Mouse (Mus musculus) heart, adult 9 months (tissue): ENCODE measurements at regions not wholly inside any gene's neighbourhood (a gene's known extent, or its start where the extent isn't known, plus 50 kb on each side); places are given as distances from the start of the nearest gene placed in this dataset.
A peak's percentile ranks its signal among the peaks of the same experiment; 100 is the strongest.

Source experiments
- DNase-seq, 2 experiments: peaks; one replicate each; pipeline ENCODE4 v3.0.0; 2022; ENCODE audit warnings: low spot score in 2 of 2

DNA sequence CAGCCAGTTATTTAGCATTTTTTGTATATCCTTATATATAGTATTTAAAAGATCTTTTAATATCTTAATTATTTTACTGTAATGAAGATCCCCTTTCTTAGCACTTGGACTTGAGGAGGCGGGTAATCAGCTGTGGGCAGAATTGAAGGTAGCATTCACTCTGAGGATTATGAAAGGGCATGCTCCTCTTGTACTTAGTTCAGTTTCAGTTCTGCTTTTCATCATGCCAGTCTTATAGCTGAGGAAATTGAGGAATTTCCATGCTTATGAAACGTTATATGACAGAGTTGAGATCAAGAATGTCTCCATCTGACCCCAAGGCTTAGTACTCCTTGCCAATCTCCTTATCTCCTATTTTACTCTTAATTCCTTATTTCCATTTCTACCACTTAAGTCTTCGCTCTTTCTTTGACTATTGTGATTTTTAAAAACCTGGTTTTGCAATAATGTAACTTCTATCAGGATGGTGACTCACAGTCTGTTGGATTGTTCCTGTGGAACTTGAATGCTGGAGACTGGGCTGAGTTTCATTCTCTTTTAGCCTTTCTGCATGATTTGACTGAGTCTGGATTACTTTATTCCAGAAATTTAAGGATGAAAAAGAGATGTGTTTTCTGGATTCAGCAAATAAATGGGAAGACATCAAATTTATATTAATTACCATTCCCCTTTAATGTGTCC is 133.6 kb downstream of the Papss1 start:
- DNase-seq: no peak

DNA sequence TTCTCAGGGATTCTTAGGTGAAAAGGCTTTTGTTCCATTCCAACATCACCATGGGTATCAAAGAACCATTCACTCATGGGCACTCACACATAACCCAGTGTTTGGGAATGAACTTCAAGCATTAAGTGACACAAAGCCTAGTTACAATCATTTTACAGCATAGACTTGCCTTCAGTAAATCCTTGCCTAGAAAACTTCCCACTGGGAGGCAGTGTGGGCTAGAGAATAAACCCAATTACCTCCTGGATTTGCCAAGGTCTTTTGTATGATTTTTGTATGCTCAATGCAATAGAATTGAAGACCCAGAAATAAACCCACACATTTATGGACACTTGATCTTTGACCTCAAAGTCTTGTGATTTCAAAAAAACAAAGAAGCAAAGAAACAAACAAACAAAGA is 138.6 kb downstream of the Papss1 start:
- DNase-seq: no peak

DNA sequence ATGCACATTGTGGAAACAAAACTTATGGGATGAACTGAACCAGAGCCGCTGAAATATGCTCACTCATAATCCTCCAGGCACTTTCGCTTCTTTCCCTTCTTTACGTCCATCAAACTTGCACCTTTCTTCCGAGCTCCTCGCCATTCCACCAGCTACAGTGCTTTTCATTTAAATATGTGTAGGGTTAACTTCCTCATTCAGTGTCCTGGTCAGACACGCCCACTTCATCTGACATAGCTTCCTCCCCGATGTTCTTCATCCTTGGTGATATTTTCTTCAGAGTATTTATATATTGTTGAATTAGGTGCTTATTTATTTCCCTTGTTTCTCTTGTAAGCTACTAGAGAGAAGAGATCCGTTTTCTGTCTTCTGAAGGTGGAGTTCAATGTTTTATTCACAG is 149.0 kb downstream of the Papss1 start:
- no peak for DNase-seq

DNA sequence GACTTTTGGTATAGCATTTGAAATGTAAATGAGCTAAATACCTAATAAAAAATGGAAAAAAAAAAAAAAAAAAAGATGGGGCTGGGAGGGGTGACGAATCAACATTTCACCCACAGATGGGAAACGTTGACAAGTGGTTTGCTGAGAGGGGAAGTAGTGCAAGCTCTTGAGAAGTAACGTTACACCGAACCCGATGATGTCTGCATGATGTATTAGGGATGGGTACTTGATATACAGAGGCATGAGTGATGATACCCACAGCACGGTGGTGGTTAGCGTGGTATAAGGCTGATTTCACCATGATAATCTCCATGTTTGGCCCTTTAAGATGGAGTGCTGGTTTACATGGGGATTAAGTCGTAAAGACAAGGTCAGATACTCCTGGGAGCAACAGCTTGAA is 154.2 kb downstream of the Papss1 start:
- no peak for DNase-seq

DNA sequence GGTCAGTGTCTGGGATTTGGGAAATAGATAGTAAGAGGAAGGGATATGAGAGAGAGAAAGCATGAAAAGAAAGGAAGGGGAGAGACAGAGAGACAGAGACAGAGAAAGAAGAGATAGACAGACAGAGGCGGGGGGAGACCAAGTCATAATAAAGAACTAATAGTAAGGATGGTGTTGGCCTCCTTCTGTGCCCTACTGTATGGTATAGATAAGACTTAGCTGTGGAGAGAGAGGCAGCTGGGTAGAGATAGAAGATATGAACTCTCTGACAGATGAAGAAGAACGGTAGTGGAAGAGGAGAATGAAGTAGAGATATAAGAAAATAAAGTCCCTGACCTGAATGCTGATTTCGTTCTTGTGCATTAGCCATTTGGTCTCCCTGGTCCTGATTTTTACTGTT is 164.1 kb downstream of the Papss1 start:
- no peak for DNase-seq

DNA sequence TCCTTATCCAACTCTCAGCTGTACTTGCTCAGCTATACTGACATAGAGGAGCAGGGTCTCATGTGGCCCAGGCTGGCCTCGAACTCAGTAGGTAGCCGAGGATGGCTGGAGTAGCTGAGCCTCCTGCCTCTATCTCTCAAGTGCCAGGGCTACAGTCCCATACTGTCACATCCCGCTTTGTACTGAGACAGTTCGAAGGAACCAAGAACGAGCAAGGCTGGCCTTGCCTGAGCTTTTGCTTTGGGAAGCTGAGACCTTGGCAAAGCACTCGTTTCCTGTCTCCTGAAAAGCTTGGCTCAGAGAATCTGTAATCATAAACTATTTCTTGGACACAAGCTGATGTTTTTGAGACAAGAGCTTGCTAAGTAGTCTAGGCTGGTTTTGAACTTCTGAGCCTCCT is 169.7 kb downstream of the Papss1 start:
- DNase-seq: peak in 1 of 2 experiments; percentile 1

DNA sequence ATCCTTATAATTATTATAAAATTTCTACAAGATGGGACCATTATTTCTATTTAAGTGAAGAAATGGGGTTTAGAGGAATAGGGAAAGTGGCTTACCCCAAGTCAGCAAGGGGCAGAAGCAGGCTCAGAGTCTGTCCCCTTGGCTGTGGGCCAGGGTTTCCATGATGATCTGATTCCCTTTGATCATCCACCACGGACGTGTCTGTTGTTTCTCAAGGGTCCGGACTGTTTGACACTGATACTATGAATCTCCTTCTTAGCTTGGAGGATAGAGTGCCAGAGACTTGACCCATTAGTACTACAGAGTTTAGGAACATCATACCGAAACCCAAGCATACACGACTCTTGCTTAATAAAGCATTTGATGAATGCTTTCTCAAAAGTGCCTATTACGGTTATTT is 172.9 kb downstream of the Papss1 start:
- no peak for DNase-seq

DNA sequence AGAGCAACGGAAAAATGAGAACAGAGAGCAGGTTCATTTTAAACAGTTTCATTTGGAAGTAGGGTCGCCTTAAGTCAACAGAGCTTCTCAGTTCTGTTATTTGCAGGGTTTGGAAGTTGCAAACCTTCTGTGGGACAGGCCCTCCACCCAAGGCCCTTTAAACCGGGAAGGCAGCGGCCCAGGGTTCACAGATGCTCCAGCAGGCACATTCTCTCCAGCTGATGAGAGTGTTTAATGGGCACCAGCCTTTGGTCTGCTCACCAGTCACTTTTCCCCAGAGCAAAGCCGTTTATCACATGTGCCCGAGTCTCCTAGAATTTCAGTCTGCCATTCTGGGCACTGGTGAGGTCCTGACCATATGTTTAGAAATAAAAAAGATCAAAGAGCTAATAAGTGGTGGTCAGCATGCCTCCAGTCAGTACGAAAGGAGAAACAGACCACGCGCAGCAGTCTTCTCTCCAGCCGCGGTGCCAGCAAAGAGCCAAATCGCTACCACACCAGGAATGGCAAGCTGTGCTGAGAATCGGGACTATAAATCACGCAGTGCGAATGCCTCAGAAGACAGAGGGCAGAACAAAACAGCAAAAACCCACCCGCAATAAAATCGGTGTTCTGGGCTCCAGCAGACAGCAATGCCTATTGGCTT is 173.5 kb downstream of the Papss1 start:
- no peak for DNase-seq

DNA sequence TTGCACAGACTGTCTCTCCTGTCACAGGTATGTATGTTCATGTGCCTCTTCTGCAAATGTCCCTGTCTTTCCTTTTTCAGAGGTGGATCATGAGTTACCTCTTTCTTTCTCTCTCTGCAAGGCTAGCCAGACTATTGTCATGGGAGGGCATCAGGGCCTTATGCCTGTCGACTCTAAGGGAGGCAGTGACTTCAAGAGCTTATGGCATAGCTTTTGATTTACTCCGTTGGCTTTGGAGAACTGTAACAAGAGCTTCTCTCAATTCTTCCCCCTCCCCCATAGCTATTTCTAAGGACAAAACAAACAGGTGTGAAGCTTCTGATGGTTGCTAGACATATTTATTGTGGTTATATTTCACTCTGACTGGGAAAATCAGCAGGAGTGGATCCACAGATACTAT is 191.0 kb downstream of the Papss1 start:
- DNase-seq: no peak

DNA sequence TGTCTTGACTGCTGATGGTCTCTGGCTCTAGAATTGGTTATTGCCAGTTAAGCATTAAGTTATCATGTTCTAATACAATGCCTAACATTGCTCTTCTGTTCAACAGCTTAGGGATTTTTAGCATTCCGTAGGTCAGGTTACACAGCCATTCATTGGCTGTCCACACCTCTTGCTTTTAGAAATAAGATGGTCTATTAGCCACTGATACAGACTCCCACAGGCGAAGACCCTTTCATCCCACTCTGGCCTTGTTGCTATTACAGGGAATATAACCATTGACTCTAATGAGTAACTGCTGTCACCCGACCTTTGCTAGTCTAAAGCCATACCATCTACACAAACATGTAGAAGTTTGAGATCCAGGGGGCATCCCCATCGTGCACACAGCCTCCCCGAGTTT is 191.6 kb downstream of the Papss1 start:
- no peak for DNase-seq

DNA sequence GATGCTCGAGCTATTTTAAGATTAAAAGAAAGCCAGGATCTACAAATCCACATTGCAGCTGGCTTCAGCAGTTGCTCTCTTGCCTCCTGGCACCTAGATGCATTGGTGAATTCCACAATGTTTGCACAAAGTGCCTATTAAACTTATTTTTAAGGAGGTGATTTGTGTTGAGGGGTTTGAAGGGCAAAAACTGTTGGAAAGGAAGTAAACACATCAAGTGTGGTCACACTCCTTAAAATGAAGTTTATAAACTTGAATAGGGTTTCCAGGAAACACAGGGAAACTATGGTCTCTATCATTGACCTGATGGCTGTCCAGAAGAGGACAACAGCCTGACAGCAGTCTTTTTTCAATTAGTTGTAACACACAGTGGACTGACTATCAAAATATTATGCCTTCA is 205.4 kb downstream of the Papss1 start:
- DNase-seq: no peak

DNA sequence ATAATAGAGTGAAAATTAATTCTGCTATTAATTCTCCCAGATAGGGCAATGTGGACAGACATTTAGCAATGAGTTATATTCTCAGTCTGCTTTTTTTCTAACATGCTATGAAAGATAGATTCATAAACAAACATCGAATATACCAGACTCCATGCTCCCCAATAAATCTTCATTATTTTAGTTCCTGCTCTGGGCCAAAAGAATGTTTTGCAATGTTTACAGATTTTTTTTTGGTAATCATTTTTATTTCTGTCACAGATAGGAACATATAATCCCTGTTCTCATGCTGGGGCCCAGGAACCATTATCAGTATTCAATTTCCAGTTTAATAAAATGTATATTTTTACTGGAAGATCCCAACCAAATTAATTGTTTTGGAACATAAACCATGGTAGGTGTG is 205.9 kb downstream of the Papss1 start:
- no peak for DNase-seq

DNA sequence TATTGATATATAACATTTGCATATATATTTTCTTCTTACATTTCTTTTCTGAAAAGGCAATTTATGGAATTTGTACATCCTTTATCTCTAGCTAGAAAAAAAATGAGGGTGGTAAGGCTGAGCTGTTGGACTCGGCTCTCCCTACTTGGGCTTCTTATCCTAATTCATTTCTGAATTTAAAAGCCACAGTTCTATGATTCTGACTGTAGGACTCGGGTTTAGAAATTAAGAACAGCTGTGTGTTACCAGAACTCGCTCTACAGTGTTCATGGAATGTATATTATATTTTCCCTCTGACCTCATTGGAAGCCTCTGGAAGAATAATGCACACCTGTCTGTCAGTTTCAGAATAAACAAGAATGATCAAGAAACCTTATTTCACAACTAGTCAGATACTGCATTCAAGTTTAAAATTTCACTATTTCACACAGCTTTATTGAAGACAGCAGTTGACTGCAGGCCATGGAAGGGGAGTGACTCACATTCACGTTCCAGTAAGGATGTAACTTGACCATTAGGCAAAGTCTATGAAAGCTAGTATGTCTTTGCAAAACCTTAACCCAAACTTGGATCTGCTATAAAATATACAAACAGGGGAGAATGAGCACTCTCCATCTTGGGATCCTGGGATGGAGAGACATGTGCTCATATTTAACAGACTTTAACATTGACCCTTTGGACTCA is 207.4 kb downstream of the Papss1 start:
- no peak for DNase-seq

DNA sequence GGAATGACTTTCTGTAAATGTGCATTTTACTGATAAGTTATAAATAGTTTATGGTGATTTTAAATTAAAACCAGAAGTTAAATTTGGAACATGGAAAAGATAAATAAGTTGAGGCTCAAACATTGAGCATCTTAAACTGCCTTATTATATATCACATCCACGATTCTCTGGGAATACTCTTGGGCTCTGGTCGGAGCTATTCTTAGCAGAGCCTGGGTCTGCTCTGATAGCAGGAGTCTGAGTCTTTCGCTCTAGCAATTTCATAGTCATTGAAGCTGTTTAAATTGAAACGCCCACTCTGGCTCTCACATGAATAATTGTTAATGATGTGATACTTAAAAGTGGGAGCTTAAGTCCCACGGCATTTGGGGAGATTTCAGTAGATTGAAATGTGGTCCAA is 208.0 kb downstream of the Papss1 start:
- no peak for DNase-seq

DNA sequence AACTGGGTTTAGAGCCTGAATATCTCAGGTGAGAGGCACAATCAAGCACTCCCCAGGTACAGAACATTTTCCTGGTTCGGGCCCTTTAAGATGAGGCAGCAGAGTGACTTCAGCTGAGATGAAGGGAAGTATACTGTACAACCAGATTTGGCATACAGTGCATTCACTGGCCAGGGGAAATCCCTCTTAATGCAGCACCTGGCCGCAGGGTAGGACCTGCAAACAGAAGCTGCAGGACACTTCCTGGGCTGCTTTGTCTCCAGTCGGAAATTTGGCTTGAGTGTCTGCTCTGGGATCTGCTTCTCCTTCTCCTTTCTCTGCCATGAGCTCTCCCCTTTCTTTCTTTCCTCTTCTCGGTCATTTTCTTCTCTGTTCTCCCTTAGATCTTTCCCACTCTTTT is 210.9 kb downstream of the Papss1 start:
- no peak for DNase-seq

DNA sequence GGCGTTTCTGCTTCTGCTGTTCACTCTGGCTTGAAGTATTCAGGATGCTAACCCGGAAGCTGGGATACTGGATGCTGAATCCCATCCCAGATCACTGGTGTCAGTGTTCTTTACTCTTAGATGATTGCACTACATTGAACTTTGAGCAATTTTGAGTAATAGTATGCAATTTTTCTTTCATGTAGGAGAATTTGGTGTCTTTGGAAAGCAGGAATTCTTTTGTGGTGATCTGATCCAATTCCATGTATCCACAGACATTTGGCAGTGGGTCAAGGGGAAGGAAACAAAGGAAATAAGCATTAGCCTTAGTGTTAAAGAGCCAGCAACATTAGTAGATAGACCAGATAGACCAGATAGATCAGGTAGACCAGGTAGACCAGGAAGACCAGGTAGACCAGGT is 212.1 kb downstream of the Papss1 start:
- no peak for DNase-seq

DNA sequence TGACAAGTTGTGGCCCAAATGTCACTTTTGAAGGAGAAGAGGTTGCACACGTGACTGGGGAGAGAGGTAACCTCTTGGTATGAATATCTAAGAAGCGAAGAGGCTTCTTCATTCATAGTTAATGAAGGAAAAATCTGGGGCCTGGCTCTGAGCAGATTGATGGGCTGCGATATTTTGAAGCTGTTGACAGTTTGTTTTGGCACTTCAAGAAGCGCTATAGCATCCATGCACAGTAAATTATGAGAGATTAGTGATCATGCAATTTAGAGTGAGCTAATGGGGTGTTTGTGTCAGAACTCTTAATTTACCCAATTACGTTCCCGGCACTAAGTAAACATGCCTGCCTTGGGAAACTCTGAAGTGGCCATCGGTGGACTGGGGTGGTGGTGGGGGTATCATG is 215.2 kb downstream of the Papss1 start:
- DNase-seq: no peak

DNA sequence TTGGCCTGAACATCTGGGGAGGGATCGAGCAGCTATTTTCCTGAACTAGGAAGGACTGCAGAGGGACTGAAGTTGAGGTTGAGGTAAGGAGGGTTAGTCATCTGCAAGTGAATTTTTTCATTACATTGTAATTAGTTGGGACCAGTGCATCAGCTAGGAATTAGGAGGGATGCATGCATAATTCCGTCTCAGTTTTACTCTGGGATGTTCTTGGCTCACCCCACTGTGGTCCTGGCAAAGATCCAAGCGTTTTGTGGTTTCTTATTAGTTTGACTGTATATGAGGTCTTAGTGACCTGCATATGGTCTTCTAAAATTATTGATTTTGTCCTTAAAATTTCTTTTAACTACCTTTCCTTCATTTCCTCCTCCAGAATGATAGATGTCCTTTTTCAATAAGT is 221.0 kb downstream of the Papss1 start:
- DNase-seq: no peak

DNA sequence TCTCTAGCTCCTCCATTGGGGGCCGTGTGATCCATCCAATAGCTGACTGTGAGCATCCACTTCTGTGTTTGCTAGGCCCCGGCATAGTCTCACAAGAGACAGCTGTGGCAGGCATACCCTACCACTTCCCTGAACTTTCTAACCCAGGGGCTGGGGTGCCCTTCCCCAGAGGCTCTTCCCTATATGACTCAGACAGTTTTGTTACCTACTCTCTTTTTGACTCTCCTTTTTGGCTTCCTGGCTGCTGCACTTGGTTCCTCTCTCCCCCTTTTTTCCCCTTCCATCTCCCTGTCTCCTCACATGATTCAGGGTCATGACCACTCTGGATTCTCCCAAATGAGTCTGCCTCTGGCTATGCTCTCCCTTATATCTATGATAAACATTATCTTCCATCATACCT is 223.8 kb downstream of the Papss1 start:
- no peak for DNase-seq

DNA sequence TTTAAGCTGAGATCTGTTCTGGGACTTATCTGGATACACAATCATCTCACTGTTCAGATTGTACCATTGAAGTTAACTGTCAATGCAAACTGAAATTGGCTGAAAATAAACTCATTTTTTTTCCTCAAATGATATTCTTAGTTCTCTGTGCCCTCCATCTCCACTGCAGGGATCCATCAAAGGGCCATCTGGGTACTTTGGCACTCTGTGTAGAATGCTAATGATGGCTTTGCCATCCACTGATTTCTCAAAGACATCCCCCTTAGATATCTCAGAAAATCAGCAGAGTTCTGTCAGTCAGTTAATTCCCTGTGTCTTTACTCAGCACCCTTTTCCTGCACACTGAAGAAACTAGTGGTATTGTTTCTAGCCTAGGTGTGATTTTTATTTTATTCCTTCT is 224.6 kb downstream of the Papss1 start:
- no peak for DNase-seq

DNA sequence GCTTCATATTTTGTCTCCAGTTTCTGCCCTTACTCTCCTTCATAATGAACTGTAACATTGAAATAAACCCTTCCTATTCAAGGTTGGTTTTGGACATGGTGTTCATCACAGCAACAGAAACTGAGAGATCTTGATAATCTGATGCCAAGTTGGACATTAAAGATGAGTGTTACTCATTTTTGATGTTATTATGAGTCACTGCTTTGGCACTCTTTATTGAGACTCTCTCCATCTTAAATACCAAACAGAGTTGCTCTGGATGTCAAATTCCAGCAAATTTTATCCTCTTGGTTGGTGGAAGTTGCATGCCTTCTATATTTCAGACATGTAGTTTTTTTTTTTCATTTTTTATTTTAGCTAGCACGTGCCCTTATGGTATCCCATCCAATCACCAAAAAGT is 229.5 kb downstream of the Papss1 start:
- DNase-seq: no peak

DNA sequence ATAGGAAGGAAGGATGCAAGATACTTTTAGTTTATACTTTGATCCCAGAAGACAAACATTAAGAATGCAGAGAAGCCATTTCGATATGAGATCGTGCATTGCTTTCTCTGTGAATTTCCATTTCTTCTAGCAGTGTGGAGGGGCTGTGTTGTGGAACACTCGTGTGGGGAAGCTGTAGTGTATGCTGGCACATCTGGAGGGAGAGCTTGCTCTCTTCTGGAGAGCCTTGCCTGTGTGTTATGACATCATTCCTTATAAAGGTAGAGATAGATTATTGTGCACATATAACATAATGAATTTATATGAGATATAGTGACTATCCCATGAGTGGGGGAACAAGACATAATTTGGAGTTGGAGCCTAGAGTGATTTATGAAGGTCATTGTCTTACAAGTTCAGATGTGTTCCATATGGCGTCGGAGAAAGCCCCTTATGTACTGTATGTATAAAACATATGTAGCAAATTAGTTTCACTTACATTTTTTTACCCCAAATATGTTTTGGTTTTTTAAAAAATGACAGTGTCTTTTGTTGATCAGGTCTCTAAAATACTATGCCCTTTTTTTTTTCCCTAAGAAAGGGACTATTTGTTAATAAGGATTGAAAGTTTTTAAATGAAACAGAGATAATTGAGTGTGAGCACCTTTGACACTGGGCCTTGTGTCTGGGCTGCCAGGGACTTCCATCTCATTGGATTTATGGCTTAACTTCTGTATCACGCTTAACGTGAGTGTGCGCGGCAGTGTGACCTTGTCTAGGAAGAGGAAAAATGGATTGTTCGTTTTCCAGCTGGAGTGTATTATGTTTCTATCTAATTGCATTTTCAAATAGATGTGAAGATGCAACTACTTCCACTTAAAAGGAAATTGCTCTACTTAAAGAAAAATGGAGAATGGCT is 230.8 kb downstream of the Papss1 start:
- DNase-seq: no peak
